Mouse (Mus musculus): ENCODE results near the gene Coil. TPM values are rescaled to one million over a fixed set of nuclear protein-coding genes. Genes with fewer than 3 reads are reported as not detected.
"Not testable (repeated sequence)": the region's sequence is repeated elsewhere in the genome, so short reads cannot be mapped to it uniquely, and the experiment has no call there.

Gene Coil
- polyA plus RNA-seq, 1 experiment from 2014 or later = 26.6 TPM

DNA sequence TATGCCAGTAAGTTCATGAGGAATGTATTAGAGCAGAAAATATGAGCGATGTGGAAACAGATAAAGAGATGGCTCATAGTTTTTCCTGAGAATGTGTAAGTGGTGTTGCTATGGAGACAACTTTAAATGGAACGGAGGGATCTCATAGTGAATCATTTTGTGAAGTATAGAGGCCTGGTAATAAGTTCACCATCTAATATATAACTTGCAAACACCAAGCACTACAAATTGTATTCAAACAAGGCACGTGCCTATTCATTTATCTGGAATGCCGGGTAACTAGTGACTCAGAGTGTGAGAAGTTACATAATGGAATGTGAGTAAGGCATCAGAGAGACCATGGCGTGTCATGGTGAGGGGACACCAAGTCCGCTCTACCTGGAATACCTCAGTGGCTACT, 68.4 kb downstream of the Coil start:
- WGBS = 86% methylated on average over 6 of the region's 6 CpGs
- H3K9me3 ChIP-seq (ENCODE audit: control insufficient read depth, low read length) = no peaks in the 10 kb centered on the region
- no peak overlapping the region for H3K4me3 ChIP-seq (ENCODE audit: low read length)
- H3K36me3 ChIP-seq (ENCODE audit: control insufficient read depth, insufficient read depth, low read length) = peaks cover 27% of the 10 kb centered on the region
- H3K4me1 ChIP-seq (ENCODE audit: control insufficient read depth, insufficient read depth, low read depth, low read length) = no peaks in the 10 kb centered on the region
- no peak overlapping the region for H3K4me2 ChIP-seq (ENCODE audit: low read length)
- H3K27ac ChIP-seq (ENCODE audit: low read depth, low read length) = no peak overlapping the region
- no peak overlapping the region for H3K9ac ChIP-seq (ENCODE audit: low read depth, low read length)
- ATAC-seq = no peak
- no peaks in the 10 kb centered on the region for H3K27me3 ChIP-seq (replicated peaks; ENCODE audit: control insufficient read depth, insufficient read depth, low read length)

DNA sequence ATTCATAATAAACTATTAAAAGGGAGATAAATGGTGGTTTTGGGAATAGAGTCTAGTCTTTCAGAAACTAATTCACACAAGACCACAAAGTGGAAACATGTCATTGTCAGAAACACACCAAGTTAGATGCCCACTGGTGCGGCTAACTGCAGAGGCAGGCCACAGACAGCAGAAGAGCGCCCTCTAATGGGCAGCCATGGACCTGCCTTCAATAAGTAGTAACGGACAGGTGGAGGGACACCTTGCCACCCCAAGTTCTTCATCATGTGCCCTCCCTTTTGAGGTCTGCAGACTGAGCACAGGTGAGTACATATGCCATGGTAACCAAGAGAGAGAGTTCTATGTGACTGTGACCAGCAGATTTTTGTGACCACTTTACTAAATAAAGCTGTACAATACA, 69.3 kb downstream of the Coil start:
- no peak overlapping the region for H3K27ac ChIP-seq (ENCODE audit: low read depth, low read length)
- H3K4me1 ChIP-seq (ENCODE audit: control insufficient read depth, insufficient read depth, low read depth, low read length) = no peaks in the 10 kb centered on the region
- H3K9me3 ChIP-seq (ENCODE audit: control insufficient read depth, low read length) = no peaks in the 10 kb centered on the region
- peaks cover 26% of the 10 kb centered on the region for H3K36me3 ChIP-seq (ENCODE audit: control insufficient read depth, insufficient read depth, low read length)
- H3K27me3 ChIP-seq (replicated peaks; ENCODE audit: control insufficient read depth, insufficient read depth, low read length) = no peaks in the 10 kb centered on the region
- 25% methylated on average over 3 of the region's 3 CpGs for WGBS
- H3K4me2 ChIP-seq (ENCODE audit: low read length) = no peak overlapping the region
- ATAC-seq = no peak
- H3K4me3 ChIP-seq (ENCODE audit: low read length) = no peak overlapping the region
- H3K9ac ChIP-seq (ENCODE audit: low read depth, low read length) = no peak overlapping the region

DNA sequence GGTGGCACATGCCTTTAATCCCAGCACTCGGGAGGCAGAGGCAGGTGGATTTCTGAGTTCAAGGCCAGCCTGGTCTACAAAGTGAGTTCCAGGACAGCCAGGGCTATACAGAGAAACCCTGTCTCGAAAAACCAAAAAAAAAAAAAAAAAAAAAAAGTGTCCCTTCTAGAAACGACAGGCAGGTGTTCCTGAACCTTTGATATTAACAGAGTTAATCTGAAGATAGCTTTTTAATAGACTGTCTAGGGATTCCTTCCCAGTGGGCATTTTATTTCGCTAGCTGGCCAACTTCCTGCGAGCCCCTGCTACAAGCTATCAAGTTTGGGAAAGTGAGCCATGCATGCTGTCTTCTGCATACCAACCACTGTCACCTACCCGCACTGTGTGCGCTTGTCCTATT, 71.0 kb downstream of the Coil start:
- not testable (repeated sequence) for H3K4me3 ChIP-seq (ENCODE audit: low read length); H3K9me3 ChIP-seq (ENCODE audit: control insufficient read depth, low read length); H3K27ac ChIP-seq (ENCODE audit: low read depth, low read length); ATAC-seq; H3K4me1 ChIP-seq (ENCODE audit: control insufficient read depth, insufficient read depth, low read depth, low read length); H3K27me3 ChIP-seq (replicated peaks; ENCODE audit: control insufficient read depth, insufficient read depth, low read length); H3K9ac ChIP-seq (ENCODE audit: low read depth, low read length); H3K4me2 ChIP-seq (ENCODE audit: low read length)
- H3K36me3 ChIP-seq (ENCODE audit: control insufficient read depth, insufficient read depth, low read length) = peaks cover 42% of the 10 kb centered on the region
- WGBS = 93% methylated on average over 6 of the region's 7 CpGs

Other genes starting within 250 kb of the Coil start
- gene Akap1, start 105.7 kb upstream of the Coil start, polyA plus RNA-seq (2015; fragmentation: Nextera tagmentation; extraction: Ambion mirVana) = 28.5 and 33.2 TPM in 2 replicates
- gene Scpep1, start 14.8 kb upstream of the Coil start, polyA plus RNA-seq (2015; fragmentation: Nextera tagmentation; extraction: Ambion mirVana) = 38.4 and 40.0 TPM in 2 replicates
- gene Elobl, start 3.3 kb upstream of the Coil start, polyA plus RNA-seq (2015; fragmentation: Nextera tagmentation; extraction: Ambion mirVana) = not detected in 2 replicates
- gene Trim25, start 29.1 kb downstream of the Coil start, polyA plus RNA-seq (2015; fragmentation: Nextera tagmentation; extraction: Ambion mirVana) = 4.6 and 5.4 TPM in 2 replicates
- gene Dgke, start 96.6 kb downstream of the Coil start, polyA plus RNA-seq (2015; fragmentation: Nextera tagmentation; extraction: Ambion mirVana) = 16.4 and 16.7 TPM in 2 replicates
- gene Gm525, start 103.6 kb downstream of the Coil start, polyA plus RNA-seq (2015; fragmentation: Nextera tagmentation; extraction: Ambion mirVana) = not detected in 2 replicates

All from hindbrain, embryonic 16.5 days (tissue).